Mouse (Mus musculus) ES-CJ7 (cell line): Measurements from ENCODE around the gene Xxylt1.

Source experiments
- DNase-seq: peaks from one replicate; pipeline ENCODE4 v3.0.0; 2011; ENCODE audit warnings: low read depth, low spot score

The Xxylt1 gene

DNA sequence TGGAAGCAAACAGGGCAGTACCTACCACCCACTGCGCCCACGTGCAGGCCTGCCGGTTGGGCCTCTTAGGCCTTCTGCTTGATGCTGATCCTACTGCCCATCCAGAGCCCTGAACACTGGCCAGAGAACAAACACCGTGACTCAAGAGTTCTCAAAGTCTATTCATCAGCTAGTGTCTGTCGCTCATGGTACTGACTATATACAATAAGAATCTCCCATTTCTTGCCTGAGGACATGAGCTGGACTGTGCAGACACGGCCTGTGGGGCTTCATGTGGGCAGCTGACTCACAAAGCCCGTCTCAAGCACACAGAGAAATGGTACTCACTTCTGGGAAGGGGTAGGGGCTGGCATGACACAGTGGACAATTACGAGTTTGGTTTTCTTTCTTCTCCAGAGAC lies 125.1 kb downstream of the Xxylt1 start:
- no peak for DNase-seq

GRCm38 (mm10) chr16:30948636-30949035 lies 132.6 kb downstream of the Xxylt1 start:
- DNase-seq = no peak

DNA sequence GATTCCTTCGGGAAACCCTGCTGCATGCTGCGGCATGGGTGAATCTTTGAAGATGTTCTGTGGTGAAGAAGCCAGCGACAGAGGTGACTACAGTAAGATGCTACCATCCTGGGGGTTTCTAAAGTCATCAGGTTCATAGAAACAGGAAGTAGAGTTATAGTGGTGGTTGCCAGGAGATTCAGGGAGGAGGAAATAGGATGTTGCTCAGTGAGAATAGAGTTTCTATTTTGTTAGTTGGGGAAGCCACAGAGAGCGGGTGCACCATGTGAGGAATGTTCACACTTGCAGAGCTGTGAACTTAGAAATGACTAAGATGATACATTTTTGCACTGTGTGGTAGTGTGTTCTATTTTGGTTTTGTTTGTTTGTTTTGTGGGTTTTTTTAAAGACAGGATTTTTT lies 133.0 kb downstream of the Xxylt1 start:
- no peak for DNase-seq

GRCm38 (mm10) chr16:30944886-30945285 lies 136.3 kb downstream of the Xxylt1 start:
- no peak for DNase-seq

DNA sequence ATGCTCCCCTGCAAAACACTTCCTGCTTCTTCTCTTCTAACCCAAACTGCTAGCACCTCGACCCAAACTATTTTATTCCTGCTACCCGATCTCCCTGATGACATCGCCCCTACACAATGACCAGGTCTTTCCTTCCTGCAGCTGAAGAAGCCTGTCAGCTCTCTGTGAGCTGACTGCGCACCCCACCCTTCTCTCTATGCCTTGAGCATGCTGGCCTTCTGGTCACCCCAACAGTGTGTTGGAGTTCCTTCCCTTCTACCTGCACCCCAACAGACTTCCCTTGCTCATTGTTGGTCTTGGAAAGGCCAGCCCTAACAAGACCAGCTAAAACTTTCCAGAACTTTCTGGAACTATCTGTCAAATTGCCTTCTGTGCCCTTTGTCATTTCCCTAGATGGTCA lies 137.3 kb downstream of the Xxylt1 start:
- no peak for DNase-seq

GRCm38 (mm10) chr16:30940699-30941098 lies 140.5 kb downstream of the Xxylt1 start:
- DNase-seq = peak; percentile 74

- DNase-seq = peak; percentile 96
Measured at GRCm38 (mm10) chr16:30939903-30940302, 141.3 kb downstream of the Xxylt1 start.

- DNase-seq = peak; percentile 65
Measured at GRCm38 (mm10) chr16:30939210-30939609, 142.0 kb downstream of the Xxylt1 start.

- no peak for DNase-seq
Measured at GRCm38 (mm10) chr16:30938664-30939063, 142.6 kb downstream of the Xxylt1 start.

GRCm38 (mm10) chr16:30937665-30938064 lies 143.6 kb downstream of the Xxylt1 start:
- no peak for DNase-seq

DNA sequence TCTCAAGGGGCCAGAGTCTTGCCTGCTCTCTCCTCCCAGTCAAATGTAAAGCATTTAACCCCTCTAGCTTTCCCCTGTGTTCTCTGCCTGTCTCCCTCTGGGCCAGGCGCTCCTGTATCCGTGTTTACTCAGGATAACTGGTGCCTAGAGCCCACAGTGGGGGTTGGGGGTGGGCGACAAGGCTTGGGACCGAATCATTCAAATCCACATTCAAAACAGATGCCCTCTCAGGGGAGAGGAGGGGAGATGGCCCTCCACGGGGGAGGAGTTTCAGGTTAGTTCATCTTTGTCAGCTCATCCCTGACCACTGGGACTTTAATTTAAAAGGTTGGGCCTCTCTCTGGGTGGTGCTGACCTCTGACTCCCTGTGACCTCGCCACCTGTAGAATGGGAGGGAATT lies 144.8 kb downstream of the Xxylt1 start:
- DNase-seq = peak; percentile 20

- DNase-seq = peak; percentile 67
Measured at GRCm38 (mm10) chr16:30936012-30936461, 145.2 kb downstream of the Xxylt1 start.

DNA sequence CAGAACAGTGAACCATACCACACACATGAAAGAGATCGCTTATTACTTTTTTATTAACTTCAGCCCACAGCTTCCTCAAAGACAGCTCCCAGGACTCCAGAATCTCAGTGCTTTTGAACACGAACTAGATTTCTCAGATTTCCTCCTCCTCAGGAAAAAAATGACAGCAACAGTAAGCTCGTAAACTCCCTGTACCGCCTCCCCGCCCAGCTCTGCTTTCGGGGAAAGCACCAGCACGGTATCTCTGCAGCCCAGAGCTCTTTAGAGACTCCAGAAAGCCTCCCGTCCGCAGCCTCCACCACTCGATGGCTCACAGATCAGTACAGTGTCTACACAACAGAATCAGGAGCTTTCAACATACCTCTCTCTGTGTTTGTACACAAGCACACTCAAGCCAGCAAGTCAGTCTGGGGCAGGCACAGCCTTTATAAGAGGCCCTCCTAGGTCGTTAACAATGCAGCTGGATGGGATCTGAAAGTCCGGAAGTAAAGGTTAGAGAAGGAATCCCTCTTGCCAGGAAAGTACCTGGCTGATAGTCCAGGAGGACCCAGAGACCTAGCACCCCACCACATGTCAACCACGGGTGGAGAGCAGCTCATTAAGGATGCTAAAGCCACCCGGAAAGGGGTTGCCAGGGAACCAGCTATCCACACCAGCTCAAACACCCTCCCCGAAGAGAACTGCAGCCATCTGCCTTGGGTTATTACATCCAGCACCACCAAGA lies 146.1 kb downstream of the Xxylt1 start:
- no peak for DNase-seq

DNA sequence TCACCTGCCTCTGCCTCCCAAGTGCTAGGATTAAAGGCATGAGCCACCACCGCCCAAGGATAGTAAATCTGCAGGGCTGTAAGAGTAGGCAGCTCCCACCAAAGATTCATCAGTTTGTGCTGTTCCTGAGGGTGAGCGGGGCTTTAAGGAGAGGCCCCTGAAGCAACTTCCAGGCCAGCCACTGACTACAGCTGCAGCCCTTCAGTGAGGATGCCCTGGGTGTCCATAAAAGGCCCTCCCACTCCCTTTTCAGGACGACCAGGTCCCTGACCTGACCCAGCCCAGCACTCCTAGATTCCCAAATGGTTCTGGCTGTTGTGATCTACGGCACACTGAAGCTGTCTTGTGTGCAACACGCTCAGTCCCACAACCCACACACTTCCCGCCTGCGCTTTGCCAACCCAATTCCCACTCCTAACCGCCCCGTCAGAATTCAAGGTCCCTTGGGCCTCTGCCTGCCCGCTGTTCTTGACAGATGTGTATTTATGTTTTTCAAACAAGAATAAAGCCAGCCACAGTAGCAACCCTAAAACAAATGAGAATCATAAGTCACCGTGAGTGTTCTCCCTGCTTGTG lies 146.9 kb downstream of the Xxylt1 start:
- DNase-seq = no peak

DNA sequence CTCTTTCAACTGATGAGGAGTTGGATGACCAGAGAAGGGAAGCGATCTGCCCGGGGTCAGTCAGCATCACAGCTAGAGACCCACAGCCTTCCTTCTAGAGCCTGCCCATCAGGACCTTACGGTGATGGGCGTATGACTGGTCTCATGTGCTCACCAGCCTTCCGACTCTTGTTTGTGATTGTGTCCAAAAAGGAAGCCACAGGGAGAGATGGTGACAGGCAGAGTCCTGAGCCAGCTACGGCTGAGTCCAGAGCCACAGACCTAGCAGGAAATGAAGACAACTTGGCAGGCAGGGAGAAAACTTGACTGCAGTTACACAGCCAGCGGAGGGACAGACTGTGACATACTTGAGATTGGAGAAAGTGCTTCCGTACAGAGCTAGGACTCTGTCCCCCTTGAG lies 147.9 kb downstream of the Xxylt1 start:
- DNase-seq = no peak

DNA sequence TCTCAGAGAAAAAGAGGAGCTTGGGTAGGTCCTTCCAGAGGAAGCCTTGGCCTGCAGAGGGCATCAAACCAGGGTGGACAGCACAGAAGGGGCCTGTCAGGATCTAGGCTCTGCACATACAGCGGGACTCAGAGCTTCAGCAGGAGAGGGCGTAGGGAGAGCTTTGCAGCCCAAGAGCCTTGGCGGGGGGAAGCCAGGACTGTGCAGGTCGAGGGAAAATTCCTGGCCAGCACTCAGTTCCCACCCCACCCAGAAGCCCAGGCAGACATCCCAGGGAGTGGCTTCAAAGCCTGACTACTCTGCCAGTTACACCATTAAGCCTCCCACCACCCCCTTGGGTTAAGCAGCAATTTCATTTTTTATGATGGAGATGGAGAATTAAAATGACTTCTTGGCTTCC lies 148.4 kb downstream of the Xxylt1 start:
- no peak for DNase-seq

GRCm38 (mm10) chr16:30932196-30932595 lies 149.0 kb downstream of the Xxylt1 start:
- no peak for DNase-seq

GRCm38 (mm10) chr16:30929165-30929564 lies 152.1 kb downstream of the Xxylt1 start:
- no peak for DNase-seq

DNA sequence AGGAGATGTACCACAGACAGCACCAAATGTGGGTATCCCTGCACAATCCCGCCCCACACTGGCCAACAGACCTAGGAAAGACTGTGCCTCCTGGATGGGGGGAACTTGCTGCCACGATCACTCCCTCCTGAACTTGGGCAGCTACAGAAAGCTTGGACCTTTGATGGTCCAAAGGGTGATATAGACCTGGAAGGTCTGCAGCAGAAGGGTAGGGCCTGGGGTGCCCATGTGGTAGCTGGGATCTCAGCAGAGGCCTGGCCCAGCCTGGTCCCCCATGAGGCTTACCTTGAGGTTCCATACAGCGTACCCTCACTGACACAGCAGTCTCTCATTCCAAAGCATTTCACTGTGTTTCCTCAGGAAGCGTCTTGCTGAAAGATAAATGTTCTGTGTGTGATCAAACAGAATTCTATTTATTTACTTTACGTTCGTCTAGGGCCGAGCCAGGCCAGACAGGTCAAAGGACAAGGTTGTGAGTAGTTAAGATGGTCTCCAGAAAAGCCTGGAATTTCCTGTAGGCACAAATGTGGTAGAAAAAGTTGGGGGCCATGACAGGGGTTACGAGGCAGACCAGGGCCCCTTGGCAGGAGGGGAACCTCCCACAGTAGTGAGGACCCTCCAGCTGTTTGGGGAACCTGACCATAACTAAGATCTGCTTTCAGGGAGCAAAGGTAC lies 153.0 kb downstream of the Xxylt1 start:
- DNase-seq = no peak

GRCm38 (mm10) chr16:30925496-30925895 lies 155.7 kb downstream of the Xxylt1 start:
- no peak for DNase-seq

DNA sequence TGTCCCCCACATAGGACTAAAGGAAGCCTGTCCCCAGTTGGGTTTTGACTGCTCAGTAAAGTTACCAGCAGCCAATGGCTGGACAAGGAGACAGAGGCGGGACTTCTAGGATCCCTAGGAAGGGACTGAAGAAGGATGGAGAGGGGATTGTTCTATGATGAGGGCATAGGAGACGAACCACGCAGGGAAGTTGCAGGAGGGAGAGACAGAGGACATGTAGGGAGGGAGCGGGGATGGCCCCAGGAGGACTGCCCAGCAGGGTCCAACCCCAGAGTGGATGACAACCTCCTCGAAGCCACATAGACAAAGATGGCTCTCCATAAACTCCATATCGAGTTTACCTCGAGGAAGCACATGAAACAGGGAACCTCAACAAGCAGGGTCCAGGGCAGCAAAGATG lies 157.3 kb downstream of the Xxylt1 start:
- DNase-seq = no peak

- DNase-seq = no peak
Measured at GRCm38 (mm10) chr16:30922548-30922947, 158.7 kb downstream of the Xxylt1 start.

DNA sequence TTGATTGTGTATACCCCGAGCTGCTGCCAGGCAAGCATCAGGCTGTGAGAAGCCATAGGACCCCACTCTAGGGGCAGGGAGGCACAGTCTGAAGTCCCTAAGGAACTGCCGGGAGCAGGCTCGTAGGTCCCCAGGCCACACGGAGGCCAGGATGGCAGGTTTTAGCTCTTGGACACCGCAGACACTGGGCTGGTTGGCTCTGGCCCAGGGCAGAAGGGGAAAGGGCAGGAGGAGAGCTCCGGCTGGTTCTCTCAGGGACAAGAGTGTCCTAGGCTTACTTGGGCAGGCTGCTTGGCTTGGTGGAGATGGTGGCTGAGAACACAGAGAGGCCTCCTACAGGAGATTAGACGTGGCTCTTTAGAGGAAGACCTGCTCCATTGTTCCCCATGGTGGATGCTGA lies 162.4 kb downstream of the Xxylt1 start:
- DNase-seq = no peak
